Mouse (Mus musculus) right cerebral cortex, adult 18-20 months (tissue): ENCODE data around the gene Mtfp1.

ENCODE experiments used
- DNase-seq: peaks from one replicate; pipeline ENCODE4 v3.0.0; 2022; ENCODE audit warnings: mixed read lengths

The Mtfp1 gene

GRCm38 (mm10) chr11:4078267-4078933 is 16.8 kb downstream of the Mtfp1 start:
- no peak for DNase-seq

DNA sequence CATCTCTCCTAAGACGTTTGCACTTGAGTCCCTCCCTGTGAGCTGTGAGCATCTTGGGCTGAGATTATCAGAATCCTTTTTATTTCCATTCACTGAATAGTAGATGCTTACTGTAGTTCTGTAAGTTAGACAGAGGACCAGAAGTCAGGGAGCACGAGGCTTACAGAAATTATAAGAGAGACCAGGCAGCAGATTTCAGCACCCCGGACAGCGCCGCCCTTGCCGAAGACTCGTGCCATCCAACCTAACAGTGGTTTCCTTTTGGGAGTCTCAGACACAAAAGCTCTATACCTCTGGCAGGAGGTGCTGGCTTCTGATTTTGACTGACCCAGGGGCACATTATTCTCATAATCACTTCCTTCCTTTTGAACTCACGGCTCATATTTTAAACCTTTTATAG is 18.6 kb downstream of the Mtfp1 start:
- no peak for DNase-seq

DNA sequence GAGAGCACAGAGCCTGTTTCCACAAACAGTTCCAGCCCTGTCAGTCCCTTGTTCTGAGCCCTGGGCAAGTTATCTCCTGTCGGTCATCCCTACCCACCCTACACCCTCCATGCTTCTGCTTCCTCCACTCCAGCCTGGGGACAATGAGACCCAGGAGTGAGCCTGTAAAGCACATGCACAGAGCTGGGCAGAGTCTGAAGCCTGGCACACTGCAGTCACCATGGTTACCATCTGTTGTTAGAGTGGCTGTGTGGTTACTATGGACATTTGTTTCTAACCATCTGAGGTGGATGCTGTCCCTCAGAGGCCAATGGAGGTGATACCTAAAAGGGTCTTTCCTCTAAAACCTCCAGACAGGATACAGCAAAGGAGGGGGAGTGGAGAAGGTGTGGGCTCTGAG is 25.6 kb downstream of the Mtfp1 start:
- no peak for DNase-seq

GRCm38 (mm10) chr11:4064627-4065122 is 30.6 kb downstream of the Mtfp1 start, which contains the start of gene Sec14l3:
Gene Sec14l3, plus strand, starts transcription at chr11:4064841.
- DNase-seq: no peak

DNA sequence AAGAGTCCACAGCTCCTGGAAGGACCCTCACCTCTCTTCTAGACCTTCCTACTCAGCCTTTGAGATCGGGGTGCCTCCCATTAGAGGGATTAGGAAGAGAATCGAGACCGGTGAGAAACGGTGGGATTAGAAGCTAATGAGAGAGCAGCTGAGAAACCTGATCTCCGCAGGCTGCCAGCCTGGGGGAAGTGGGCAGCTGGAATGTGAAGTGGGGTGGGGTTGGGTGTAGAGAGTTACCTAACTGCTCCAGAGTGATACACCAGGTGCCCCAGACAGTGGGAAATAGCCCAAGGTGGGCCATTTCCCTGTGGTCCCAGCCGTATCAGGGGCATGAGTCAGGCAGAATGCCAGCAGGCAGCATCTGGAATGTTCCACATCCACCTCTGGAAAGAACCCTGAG is 32.3 kb downstream of the Mtfp1 start:
- no peak for DNase-seq

GRCm38 (mm10) chr11:4062523-4062922 is 32.7 kb downstream of the Mtfp1 start:
- DNase-seq: no peak

DNA sequence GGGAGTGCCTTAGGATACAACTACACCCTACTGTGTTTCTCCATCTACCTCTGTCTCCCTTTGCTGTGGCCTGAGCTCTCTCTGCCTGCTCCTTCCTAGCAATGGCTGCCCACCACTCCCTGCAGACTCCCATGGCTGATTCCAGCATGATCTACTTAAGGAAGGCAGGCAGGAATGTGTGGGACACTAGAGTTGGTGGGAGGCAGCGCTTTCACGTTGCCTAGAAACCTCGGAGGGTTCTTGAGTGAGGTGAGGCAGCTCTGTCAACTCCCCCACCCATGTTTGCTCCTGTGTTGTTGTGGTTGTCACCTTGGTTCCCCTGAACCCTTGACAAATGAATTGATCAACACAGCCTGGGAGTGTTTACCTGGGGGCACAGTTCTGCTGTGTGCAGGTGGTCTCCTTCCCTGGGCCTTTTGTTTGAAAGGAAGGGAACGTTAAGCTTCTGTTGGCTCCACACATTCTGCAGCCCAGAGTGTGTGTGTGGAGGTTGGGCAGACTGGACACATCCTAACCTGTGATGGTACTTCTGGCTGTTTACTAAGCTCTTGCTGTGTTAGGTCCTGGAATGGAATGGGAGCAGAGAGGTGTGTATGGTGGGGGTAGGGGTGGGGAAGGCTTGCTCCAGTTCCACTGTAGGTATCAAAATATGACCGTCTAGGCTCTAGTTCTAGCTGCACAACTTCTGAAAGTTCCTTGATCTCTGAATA is 34.2 kb downstream of the Mtfp1 start:
- peak; percentile 28 for DNase-seq

GRCm38 (mm10) chr11:4053586-4053985 is 41.7 kb downstream of the Mtfp1 start:
- peak; percentile 54 for DNase-seq

DNA sequence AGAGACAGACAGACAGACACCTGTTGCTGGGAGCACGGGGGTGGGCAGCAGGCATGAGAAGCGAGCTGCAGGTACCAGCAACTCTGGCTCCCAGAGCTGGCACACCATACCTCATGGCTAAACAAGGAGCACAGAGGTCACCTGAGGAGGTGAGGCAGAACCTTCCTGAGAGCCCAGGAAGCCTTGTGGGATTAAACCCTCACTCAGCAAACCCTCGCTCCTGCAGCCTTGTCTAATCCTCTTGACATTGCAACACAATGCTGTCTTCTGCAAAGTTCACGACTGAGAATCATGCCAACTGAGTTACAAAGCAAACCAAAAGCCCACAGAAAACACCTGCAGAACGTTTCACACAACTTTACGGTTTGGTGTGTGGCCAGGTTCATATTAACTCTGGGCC is 46.8 kb downstream of the Mtfp1 start:
- DNase-seq: no peak

DNA sequence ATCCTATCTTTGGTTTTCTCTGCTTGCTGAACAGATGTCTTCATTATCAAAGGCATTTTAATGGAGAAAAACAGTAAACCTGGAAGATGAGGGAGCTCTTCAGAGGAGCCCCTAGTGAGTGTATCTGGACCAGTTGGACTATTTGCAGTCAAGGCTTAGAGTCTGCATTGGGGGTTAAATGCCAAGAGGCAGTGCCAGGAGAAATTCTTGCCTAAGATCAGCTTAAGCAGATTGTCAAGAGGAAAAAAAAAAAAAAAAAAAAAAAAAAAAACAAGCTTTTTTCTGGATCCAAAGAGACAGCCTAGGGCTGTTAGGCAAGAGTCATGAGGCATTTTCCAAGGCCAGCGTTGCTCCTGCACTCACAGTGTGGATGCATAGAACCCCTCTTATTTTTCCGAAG is 47.5 kb downstream of the Mtfp1 start:
- no peak for DNase-seq

GRCm38 (mm10) chr11:4046526-4046925 is 48.7 kb downstream of the Mtfp1 start:
- no peak for DNase-seq

GRCm38 (mm10) chr11:4043081-4043480 is 52.2 kb downstream of the Mtfp1 start:
- DNase-seq: no peak
